Comparison of ENCODE assay signal across 10 mouse cellular contexts in genomic region chr4:8988345-8988733, GRCm38 (mm10).
DNase-seq lines count a peak whose midpoint lies in the region; ATAC-seq and TF ChIP-seq lines count a peak whose summit lies in the region.
"Had no signal": no experiment of that assay in that cellular context is flagged by ENCODE, and none has a peak within 500 bp of the region (broad histone marks: within the 10 kb centered on the region; RNA-seq: fewer than 3 reads in every experiment).

No protein-coding gene starts in this region.

- no peaks in the 10 kb centered on the region for H3K36me3 ChIP-seq in hindbrain, embryonic 10.5 days
- no peaks in the 10 kb centered on the region for H3K36me3 ChIP-seq in hindbrain, postnatal 0 days (ENCODE audit: insufficient read depth, low read length)

- H3K9ac ChIP-seq in hindbrain, postnatal 0 days (replicated peaks; ENCODE audit: low read length): no peak overlapping the region

- H3K27ac ChIP-seq in hindbrain, embryonic 10.5 days: peak overlapping the region; percentile 5; the same call in 1 of the 2 replicates
- H3K27ac ChIP-seq in hindbrain, postnatal 0 days: no peak overlapping the region

- H3K4me1 ChIP-seq in hindbrain, embryonic 10.5 days (replicated peaks): peaks cover 48% of the 10 kb centered on the region
- H3K4me1 ChIP-seq in hindbrain, postnatal 0 days (ENCODE audit: insufficient read depth, low read length): peaks cover 4% of the 10 kb centered on the region; the same call in 1 of the 2 replicates

- 49% methylated on average over 8 of the region's 8 CpGs for WGBS in hindbrain, embryonic 10.5 days
- 57% methylated on average over 8 of the region's 8 CpGs for WGBS in hindbrain, postnatal 0 days

- no peaks in the 10 kb centered on the region for H3K9me3 ChIP-seq in hindbrain, embryonic 10.5 days
- H3K9me3 ChIP-seq in hindbrain, postnatal 0 days (ENCODE audit: low read length): no peaks in the 10 kb centered on the region

- H3K27me3 ChIP-seq in hindbrain, embryonic 10.5 days (ENCODE audit: insufficient read depth, poor library complexity, severe bottlenecking): no peaks in the 10 kb centered on the region
- no peaks in the 10 kb centered on the region for H3K27me3 ChIP-seq in hindbrain, postnatal 0 days (ENCODE audit: insufficient read depth, low read length)

- no peak overlapping the region for H3K4me2 ChIP-seq in hindbrain, postnatal 0 days (ENCODE audit: low read depth, low read length)

- no peak for ATAC-seq in hindbrain, postnatal 0 days

- no peak for DNase-seq in hindbrain, embryonic 10.5 days (ENCODE audit: low spot score)
- DNase-seq in hindbrain, postnatal 0 days (ENCODE audit: low spot score): no peak
- peak; percentile 29 for DNase-seq in CD4-positive, CD25-positive, alpha-beta regulatory T cell, adult 2 months (ENCODE audit: low read depth, low spot score)
- peak; percentile 5 for DNase-seq in T-cell, adult 2 months (ENCODE audit: low spot score)
- peak; percentile 13 for DNase-seq in liver
- DNase-seq in layer of hippocampus, postnatal 36 days: no peak
- DNase-seq in spleen, adult 18-20 months: no peak
- no peak for DNase-seq in right cerebral cortex, postnatal 14 days
- DNase-seq: kidney, adult 9 months; lung, postnatal 14 days had no signal

- TF ChIP-seq CTCF in hindbrain, postnatal 0 days (IDR thresholded peaks at IDR 0.05; ENCODE audit: low read depth): no peak

- no peak overlapping the region for H3K4me3 ChIP-seq in hindbrain, embryonic 10.5 days
- H3K4me3 ChIP-seq in hindbrain, postnatal 0 days (ENCODE audit: low read length): no peak overlapping the region

Comparison
In these comparisons a context has a peak if more than half of its experiments do, and no peak if none do; other contexts are left out.
1. DNase-seq: peak in CD4-positive, CD25-positive, alpha-beta regulatory T cell, adult 2 months (single experiment), T-cell, adult 2 months (single experiment) and liver (single experiment); none in hindbrain, embryonic 10.5 days (single experiment), hindbrain, postnatal 0 days (single experiment), layer of hippocampus, postnatal 36 days (0 of 2), spleen, adult 18-20 months (0 of 2) and right cerebral cortex, postnatal 14 days (single experiment).